25 mouse cellular contexts compared by ENCODE assay signal in genomic region chr6:85866166-85866565, GRCm38 (mm10). TPM values are rescaled to one million over a fixed set of nuclear protein-coding genes. Genes with fewer than 3 reads are reported as not detected.
"Had no signal": no experiment of that assay in that cellular context is flagged by ENCODE, and none has a peak within 500 bp of the region (broad histone marks: within the 10 kb centered on the region; RNA-seq: fewer than 3 reads in every experiment).

No protein-coding gene starts in this region.

RNA-seq across cellular contexts. Expression of gene Nat8f2, which starts 2.8 kb away (rescaled TPM):
- total RNA-seq: gastrocnemius, postnatal 36 days; heart, postnatal 14 days; heart, postnatal 36 days; hematopoietic stem cell, adult 5-6 weeks; hindbrain, postnatal 0 days had no signal
- polyA plus RNA-seq: heart, embryonic 11.5 days; heart, embryonic 13.5 days; heart, embryonic 15.5 days; heart, postnatal 0 days; hindbrain, embryonic 13.5 days; hindbrain, embryonic 15.5 days; hindbrain, postnatal 0 days; intestine, embryonic 16.5 days; limb, embryonic 11.5 days; limb, embryonic 13.5 days; limb, embryonic 15.5 days; liver, embryonic 11.5 days; liver, embryonic 13.5 days; liver, embryonic 15.5 days had no signal

RNA-seq across cellular contexts. Expression of gene Nat8, which starts 34.3 kb away (rescaled TPM):
- total RNA-seq: gastrocnemius, adult 8-10 months; gastrocnemius, postnatal 36 days; heart, adult 18-20 months; heart, adult 8-10 months; heart, postnatal 14 days; heart, postnatal 36 days; hematopoietic stem cell, adult 5-6 weeks; hindbrain, postnatal 0 days had no signal
- polyA plus RNA-seq: heart, embryonic 11.5 days; heart, embryonic 13.5 days; heart, embryonic 15.5 days; heart, postnatal 0 days; hindbrain, embryonic 13.5 days; hindbrain, embryonic 15.5 days; limb, embryonic 11.5 days; limb, embryonic 13.5 days; liver, embryonic 11.5 days; liver, embryonic 13.5 days had no signal

RNA-seq across cellular contexts. Expression of gene Nat8f5, which starts 45.4 kb away (rescaled TPM):
- total RNA-seq: gastrocnemius, adult 8-10 months; gastrocnemius, postnatal 36 days; heart, adult 18-20 months; heart, adult 8-10 months; heart, postnatal 14 days; heart, postnatal 36 days; hematopoietic stem cell, adult 5-6 weeks had no signal
- polyA plus RNA-seq: gonadal fat pad, adult 2 months; heart, embryonic 11.5 days; heart, embryonic 13.5 days; heart, embryonic 15.5 days; heart, postnatal 0 days; hindbrain, embryonic 11.5 days; intestine, embryonic 14.5 days; kidney, embryonic 15.5 days; limb, embryonic 11.5 days; limb, embryonic 13.5 days; limb, embryonic 15.5 days; liver, embryonic 11.5 days; liver, embryonic 13.5 days; liver, embryonic 15.5 days had no signal

RNA-seq across cellular contexts. Expression of gene Nat8f6, which starts 45.4 kb away (rescaled TPM):
- total RNA-seq: gastrocnemius, adult 8-10 months; gastrocnemius, postnatal 36 days; heart, adult 18-20 months; heart, postnatal 14 days; heart, postnatal 36 days; hematopoietic stem cell, adult 5-6 weeks; hindbrain, postnatal 0 days had no signal
- polyA plus RNA-seq: gonadal fat pad, adult 2 months; heart, embryonic 11.5 days; heart, embryonic 15.5 days; heart, postnatal 0 days; hindbrain, embryonic 11.5 days; hindbrain, embryonic 13.5 days; hindbrain, embryonic 15.5 days; hindbrain, postnatal 0 days; intestine, embryonic 14.5 days; intestine, embryonic 16.5 days; kidney, embryonic 15.5 days; limb, embryonic 11.5 days; limb, embryonic 13.5 days; limb, embryonic 15.5 days; liver, embryonic 11.5 days; liver, embryonic 13.5 days; liver, embryonic 15.5 days had no signal
